Mouse (Mus musculus) forebrain, embryonic 16.5 days (tissue): Measurements from ENCODE around the gene C2cd4c. TPM values are rescaled to one million over a fixed set of nuclear protein-coding genes. Genes with fewer than 3 reads are reported as not detected.

Experiments
- polyA plus RNA-seq: library from polyadenylated mRNA; unstranded; fragments of >200 nt; fragmentation: Nextera tagmentation; extraction: Ambion mirVana; gene quantifications from 2 replicates; pipeline ENCODE4 v1.2.1, GENCODE M21; 2015

The C2cd4c gene
- polyA plus RNA-seq, 1 experiment from 2014 or later: 0.32 TPM

Other genes starting within 250 kb of the C2cd4c start
- not detected in 2 replicates for gene Vmn2r83, start 145.3 kb downstream of the C2cd4c start, polyA plus RNA-seq
- 9.0 and 11.6 TPM in 2 replicates for gene Plpp2, start 80.2 kb downstream of the C2cd4c start, polyA plus RNA-seq
- gene Mier2, start 58.8 kb downstream of the C2cd4c start, polyA plus RNA-seq: 59.8 and 68.5 TPM in 2 replicates
- gene Theg, start 26.7 kb downstream of the C2cd4c start, polyA plus RNA-seq: not detected in 2 replicates
- gene Shc2, start 23.9 kb upstream of the C2cd4c start, polyA plus RNA-seq: 12.3 and 16.0 TPM in 2 replicates
- 0.28 TPM in 1 of 2 replicates, not detected in the other for gene Odf3l2, start 31.7 kb upstream of the C2cd4c start, polyA plus RNA-seq
- gene Madcam1, start 50.5 kb upstream of the C2cd4c start, polyA plus RNA-seq: 0.57 and 1.0 TPM in 2 replicates
- gene Tpgs1, start 55.3 kb upstream of the C2cd4c start, polyA plus RNA-seq: 75.9 and 76.6 TPM in 2 replicates
- 61.1 and 71.1 TPM in 2 replicates for gene Cdc34, start 68.2 kb upstream of the C2cd4c start, polyA plus RNA-seq
- gene Gzmm, start 75.0 kb upstream of the C2cd4c start, polyA plus RNA-seq: 1.7 and 1.8 TPM in 2 replicates
- gene Bsg, start 90.5 kb upstream of the C2cd4c start, polyA plus RNA-seq: 726 and 729 TPM in 2 replicates
- 0.39 and 0.52 TPM in 2 replicates for gene Hcn2, start 102.6 kb upstream of the C2cd4c start, polyA plus RNA-seq
- gene Polrmt, start 132.6 kb upstream of the C2cd4c start, polyA plus RNA-seq: 47.1 and 50.0 TPM in 2 replicates
- gene Fgf22, start 141.1 kb upstream of the C2cd4c start, polyA plus RNA-seq: 0.25 and 0.73 TPM in 2 replicates
- gene Rnf126, start 152.9 kb upstream of the C2cd4c start, polyA plus RNA-seq: 85.8 and 87.2 TPM in 2 replicates
- gene Fstl3, start 163.2 kb upstream of the C2cd4c start, polyA plus RNA-seq: 1.1 and 1.4 TPM in 2 replicates
- 0.36 and 0.62 TPM in 2 replicates for gene Prss57, start 176.9 kb upstream of the C2cd4c start, polyA plus RNA-seq
- gene Palm, start 179.5 kb upstream of the C2cd4c start, polyA plus RNA-seq: 327 and 349 TPM in 2 replicates
- 0.48 and 1.2 TPM in 2 replicates for gene Misp, start 207.0 kb upstream of the C2cd4c start, polyA plus RNA-seq
- 98.3 and 107 TPM in 2 replicates for gene Ptbp1, start 240.4 kb upstream of the C2cd4c start, polyA plus RNA-seq